Mouse (Mus musculus): ENCODE results near the gene Gm11172. TPM values are rescaled to one million over a fixed set of nuclear protein-coding genes. Genes with fewer than 3 reads are reported as not detected.
"Not testable (repeated sequence)": the region's sequence is repeated elsewhere in the genome, so short reads cannot be mapped to it uniquely, and the experiment has no call there.

Gene Gm11172
- polyA plus RNA-seq, 2 experiments from 2014 or later = not detected

DNA sequence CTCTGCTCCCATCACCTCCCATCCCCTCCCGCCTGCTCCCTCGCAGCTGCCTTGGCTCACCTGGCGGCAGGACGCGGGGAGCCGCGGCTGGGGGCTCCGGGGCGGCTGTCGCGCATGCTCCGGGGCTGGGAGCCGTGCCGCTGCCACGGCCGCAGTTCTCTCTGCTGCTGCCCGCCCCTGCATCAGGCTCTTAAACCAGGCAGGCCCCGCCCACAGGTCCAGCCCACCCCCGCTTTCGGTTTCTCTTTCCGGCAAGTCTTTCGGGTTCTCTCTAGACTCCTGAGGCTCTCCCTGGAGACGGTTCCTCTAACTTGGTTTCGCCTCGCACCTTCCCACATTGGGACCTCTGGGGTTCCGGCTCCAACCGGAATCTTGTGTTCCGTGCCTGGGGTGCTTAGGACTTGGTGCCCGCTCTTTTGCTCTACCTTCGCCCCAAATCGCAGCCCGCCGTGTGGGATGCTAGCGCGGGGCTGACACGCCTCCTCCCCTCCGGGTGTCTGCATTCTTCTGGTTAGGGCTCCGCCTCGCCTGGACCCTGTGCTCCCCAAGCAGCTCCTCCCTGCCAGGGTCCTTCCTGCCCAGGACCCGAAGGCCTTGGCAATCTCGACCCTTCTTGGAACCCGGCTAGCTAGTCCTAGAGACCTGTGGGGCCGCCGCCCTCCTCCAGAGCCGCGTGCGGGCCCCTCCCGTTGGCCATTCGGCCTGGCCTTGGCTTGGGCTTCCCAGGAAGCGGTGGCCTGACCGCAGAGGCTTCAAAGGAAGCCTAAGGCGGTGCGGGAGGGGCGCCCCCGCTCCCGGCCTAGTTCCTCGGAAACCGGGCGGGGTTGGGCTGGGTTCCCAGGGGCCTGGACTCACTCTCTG is 27.1 kb upstream of the Gm11172 start, which contains the start of gene Socs1:
Socs1 (minus strand) TSS at position 166 of the 861 bp plus-strand sequence.
- ATAC-seq = peak; percentile 37

DNA sequence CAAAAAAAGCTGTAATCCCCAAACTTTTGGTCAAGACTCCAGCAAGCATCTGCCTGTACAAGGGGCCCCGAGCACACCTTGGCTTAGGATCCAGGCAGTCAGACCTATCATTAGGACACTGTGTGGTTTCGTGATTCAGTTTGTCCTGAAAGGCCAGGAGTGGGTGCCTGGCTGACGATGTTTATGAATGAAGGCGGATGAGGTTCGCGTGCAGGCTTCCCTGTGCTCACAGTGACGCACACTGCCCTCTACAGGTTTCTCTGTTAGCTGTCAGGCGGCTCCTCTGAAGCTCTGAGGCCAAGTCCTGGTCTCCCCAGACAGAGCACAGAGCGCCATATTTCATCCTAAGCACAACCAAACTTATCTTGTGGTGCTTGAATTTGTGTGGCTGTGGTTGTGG is 26.4 kb upstream of the Gm11172 start:
- ATAC-seq = peak; percentile 50

DNA sequence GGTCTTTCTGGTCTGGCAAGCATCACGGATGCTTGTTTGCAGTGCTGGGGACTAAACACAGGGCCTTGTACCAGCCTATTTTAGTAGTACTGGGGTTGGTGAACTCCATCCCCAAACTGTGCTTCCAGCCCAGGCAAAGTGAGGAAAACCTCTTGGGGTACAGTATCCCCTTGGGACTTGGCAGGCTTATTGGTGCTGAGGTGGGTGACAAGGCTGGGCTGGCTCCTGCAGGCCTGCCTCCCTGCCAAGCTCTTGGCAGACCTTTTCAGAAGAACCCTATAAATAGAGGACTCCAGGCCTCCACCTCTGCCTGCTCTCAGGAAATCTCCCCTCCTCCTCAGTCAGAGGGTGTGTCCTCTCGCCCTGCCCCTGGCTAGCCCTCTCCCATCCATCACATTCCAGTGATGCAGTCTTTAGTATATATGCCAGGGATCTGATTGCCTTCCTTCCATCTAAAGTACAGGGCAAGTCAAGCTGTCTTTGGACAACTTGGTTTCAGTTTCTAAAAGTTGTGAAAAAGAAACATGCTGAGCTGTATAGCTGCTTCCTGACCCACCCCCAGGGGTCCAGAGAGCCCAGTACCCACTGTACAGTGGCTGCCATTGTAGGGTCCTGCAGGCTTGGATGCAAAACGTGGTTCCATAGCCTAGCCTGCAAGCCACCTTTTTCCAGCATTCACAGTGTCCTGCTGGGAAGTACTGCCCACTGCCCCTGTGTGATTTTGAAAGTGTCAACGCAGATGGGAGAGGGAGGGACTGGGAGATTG is 25.8 kb upstream of the Gm11172 start:
- no peak for ATAC-seq

DNA sequence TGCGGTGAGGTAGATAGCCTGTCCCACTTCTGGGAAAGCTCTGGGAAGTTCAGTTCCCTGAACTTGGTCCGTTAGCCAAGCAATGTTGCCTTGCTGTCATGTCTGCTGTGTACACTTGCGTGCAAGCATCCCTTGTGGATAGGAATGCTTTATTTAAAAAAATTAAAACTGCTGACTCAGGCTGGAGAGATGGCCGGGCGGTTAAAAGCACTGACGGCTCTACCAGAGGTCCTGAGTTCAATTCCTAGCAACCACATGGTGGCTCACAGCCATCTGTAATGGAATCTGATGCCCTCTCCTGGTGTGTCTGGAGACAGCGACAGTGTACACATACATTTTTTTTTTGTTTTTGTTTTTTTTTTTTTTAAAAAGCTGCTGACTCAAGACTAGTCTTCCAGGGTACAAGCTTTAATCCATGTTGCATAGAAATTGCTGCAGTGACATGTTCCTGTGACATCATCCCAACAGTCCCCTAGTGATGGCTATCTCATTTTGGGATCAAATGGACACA is 25.1 kb upstream of the Gm11172 start:
- no peak for ATAC-seq

DNA sequence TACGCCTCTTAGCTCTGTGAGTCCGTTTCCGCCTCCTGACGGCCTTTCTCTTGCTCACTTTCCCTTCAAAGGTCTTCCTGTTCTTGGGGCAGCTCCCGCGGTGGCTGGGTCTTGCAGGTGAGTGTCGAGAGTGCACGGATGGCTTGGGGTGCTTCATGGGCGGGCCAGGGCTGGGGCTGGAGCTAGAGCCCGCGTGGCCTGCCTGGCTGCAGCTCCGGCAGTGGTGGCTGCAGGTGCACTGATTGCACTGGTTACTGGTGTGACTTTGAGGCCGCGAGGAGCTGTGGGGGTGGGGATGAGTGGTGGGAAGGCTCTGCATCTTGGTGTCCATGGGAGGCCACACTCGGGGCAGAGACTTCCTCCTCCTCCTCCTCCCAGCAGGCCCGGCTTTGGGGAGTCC is 24.4 kb upstream of the Gm11172 start, which contains the start of gene Tnp2:
Tnp2 (minus strand) TSS at position 390 of the 400 bp plus-strand sequence.
- no peak for ATAC-seq

DNA sequence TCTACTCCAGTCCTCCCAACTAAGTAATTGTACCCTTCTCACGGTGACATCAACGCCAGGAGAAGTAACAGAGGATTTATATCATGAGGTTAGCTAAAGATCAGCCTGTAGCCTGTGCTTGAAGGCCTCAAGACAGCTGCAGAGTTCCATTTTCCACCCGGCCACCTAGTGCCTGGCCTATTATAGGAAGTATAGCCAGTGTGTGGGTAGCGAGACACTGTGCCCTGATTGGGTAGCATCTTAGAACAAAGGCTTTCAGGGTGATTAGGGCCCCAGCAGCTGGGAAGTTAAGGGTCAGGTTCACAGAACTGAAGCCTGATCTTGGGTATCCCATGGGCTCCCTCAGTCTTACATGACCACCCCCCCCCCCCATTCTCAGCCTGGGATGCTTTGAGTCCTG is 23.8 kb upstream of the Gm11172 start:
- ATAC-seq = no peak

DNA sequence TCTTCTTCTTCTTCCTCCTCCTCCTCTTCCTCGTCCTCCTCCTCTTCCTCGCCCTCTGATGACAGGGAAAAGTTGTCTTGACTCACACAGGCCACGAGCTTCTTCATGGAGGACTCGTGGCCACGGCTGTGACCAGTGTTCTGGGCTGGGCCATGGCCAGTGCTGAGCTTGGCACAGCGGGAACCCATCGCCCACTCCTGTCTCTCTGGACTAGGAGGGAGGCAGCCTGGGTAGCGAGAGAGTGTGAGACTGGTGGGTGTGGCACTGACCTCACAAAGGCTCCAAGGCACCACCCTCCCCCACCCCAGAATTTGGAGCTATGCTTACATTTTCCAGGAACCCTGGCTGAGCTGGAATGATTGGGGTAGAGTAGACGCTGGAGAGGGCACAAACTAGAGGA is 22.0 kb upstream of the Gm11172 start, which contains the start of gene Prm3:
Prm3 (minus strand) TSS at position 213 of the 400 bp plus-strand sequence.
- no peak for ATAC-seq

DNA sequence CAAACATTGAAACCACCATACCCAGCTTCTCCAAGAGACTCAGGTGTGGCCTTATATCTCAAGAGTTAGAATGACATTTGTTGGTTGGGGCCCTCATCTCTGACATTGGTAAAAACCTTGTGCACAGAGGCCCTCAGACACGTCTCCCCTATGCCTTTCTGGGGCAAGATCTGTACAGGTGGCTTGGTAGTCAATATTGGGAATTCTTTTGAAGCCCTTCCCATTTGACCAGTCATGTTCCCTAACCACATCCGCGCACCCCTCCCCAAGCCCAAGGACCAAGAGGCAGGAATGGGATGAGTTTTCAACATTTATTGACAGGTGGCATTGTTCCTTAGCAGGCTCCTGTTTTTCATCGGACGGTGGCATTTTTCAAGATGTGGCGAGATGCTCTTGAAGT is 16.7 kb upstream of the Gm11172 start, which contains the start of gene Prm2:
Prm2 (minus strand) TSS at position 101 of the 400 bp plus-strand sequence.
- ATAC-seq = no peak

DNA sequence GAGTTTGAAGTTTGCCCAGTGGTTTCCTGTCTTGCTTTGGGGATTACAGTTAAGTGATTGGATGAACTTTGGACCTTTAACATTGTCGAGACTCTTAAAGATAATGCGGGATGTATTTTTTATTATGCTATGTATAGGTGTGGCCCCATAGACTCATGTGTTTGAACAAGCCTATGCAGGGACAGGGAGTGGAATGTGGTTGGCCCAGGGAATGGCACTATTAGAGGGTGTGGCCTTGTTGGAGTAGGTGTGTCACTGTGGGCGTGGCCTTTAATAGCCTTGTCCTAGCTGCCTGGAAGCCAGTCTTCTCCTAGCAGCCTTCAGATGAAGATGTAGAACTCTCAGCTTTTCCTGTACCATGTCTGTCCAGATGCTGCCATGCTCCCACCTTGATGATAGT is 10.3 kb upstream of the Gm11172 start:
- not testable (repeated sequence) for ATAC-seq

DNA sequence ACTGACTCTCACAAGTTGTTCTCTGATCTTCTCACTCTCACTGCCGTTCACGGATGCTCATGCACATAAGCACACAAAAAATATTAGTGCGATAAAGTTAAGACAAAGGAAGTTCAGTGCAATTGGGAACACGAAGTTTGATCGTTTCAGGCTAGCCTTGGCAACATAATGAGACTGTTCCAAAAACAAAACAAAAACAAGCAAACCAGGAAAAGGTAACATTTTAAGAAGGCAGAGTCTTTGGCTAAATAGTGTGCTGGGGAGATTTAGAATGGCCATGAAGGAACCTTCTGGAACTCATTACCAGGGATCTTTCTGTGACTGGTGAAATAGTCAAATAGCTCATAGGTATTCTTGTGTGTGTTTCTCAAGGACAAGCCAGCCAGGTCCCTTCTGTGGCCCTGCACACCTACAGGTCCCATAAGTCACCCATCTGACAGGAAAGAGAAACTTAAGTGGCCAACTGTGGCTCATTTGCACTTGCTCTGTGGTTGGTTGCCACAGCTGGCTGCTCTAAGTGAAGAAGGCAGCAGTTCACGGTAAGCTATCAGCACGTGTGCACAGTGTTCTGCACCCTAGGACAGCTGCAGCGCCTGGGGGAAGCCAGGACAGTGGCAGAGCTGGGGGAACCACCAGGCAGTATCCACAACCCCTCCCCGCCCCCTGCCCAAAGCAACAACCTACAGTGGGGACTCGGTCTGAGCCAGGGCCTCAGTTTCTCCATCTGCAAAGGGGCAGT is 6.8 kb upstream of the Gm11172 start, which contains the start of gene Prm1:
Prm1 (minus strand) TSS at position 51 of the 739 bp plus-strand sequence.
- peak; percentile 46 for ATAC-seq

DNA sequence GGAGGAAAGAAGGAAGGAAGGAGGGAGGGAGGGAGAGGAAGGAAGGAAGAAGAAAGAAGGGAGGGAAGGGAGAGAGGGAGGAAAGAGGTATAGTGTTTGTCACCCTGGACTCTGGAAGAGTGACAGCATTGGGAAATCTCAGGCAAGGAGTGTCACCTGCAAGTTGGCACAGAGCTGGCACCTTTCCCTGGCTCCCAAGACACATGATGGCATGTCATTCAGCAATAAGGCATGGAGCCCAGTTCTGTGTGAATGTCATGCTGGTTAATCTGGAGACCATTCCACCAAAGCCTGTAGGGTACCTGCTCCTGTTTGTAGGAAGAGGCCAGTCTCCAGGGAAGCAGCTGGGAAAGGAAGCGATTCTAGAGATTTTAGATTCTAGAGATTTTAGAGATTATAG is 2.3 kb upstream of the Gm11172 start:
- ATAC-seq = no peak

DNA sequence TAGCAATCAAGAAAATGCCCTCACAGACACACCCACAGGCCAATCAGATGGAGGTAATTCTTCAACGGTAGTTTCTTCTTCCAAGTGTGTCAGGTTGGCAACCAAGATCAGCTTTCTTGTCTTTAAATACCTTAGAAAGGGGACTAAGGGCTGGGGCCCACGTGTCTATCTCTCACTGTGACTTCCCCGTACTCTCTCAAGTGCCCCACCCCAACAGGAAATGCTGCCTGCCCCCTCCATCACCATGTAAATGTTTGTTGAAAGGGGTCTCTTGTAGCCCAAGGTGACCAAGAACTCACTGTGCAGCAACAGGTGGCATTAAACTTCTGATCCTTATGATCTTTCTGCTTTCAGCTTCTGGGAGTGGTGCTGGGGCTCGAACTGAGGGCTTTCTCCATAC is 1.0 kb downstream of the Gm11172 start:
- no peak for ATAC-seq

DNA sequence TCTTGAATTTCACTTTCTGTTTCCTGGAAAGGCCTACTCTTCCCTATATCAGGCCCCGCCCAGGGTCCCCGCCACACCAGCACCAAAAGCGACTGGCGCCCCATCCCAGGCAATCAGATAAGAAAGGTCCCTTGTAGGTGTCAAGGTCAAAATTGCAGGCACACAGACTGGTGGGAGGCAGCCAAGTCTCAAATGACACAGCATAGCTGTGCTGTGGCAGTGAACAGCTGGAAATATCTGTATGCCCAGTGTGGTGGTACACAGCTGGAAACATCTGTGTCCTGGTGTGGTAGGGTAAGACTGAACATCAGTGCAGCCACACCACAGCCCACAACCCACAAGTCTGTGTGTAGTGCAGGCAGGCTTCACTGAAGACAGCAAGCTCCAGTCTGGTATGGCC is 2.1 kb downstream of the Gm11172 start:
- ATAC-seq = peak; percentile 47

DNA sequence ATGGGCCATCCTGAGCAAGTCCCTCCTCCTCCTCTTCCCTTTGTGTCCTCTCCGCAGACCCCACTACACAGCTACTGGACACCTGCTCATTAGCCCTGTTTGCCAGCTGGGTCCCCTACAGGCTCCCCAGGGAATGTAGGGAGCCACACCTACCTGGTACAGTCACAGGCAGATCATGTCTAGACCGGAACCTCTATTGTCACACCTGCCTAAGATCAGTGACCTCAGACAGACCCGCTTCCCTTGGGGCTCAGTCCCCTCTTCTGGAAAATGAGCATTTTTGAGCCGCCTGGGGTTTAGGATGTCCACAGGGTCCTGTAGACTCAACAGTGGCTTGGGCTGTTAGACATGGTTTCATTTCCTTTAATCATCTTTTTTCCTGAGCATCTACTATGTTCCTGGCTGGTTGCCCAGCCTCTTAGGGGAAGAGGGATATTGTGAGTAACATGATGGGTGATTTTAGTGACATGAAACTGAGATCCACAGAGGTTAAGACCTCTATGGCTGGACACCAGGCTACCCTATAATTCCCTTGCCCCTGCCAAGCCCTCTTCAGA is 5.9 kb downstream of the Gm11172 start:
- ATAC-seq = no peak

DNA sequence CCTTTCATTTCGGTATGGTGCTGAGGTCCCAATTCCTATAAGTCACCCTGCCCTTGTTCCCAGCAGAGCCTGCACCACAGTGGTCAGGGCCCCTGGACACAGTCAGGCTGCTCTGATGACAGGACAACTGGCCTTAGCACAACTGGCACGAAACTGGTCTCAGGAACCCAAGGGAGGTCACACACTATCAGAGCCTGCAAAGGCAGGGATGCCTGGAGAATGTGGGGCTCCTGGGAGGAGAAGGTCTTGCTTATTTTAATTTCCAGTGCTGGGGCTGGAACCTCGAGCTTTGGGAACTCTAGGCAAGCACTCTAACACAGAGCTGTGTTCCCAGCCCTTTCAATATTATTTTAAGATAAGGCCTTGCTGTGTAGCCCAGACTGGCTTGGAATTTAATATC is 7.3 kb downstream of the Gm11172 start:
- no peak for ATAC-seq

DNA sequence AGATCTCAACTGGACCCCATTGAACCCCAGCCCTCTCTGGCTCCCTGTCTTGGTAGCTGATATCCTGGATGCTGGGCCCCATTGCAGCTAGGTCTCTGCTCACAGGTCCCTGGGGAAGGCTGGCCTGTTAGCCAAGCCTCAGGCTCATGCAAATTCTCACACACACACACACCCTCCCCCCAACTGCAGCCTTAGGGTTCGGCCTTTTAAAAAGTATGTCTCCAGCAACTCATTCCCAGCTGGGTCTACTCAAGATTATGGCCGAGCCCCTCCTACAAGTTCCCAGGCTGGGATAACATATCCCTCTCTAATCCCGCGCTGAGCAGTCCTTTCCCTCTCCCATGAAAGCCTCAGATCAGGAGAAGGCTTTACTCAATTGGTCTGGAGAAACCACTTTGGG is 8.7 kb downstream of the Gm11172 start:
- ATAC-seq = no peak

DNA sequence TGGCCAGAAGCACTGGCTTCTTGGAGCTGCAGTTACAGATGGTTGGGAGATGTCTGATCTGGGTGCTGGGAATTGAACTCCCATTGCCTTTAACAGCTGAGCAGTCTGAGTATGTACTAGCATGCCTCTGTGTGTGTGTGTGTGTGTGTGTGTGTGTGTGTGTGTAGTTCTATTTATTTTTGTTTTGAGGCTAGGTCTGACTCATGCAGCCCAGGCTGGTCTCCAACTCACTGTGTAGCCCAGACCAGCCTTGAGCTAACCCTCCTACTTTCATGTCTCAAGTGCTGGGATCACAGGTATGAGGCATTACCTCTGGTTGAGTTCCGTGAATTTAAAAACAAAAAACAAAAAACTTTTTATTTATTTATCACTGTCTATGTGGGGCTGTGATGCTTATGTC is 11.8 kb downstream of the Gm11172 start:
- ATAC-seq = no peak

DNA sequence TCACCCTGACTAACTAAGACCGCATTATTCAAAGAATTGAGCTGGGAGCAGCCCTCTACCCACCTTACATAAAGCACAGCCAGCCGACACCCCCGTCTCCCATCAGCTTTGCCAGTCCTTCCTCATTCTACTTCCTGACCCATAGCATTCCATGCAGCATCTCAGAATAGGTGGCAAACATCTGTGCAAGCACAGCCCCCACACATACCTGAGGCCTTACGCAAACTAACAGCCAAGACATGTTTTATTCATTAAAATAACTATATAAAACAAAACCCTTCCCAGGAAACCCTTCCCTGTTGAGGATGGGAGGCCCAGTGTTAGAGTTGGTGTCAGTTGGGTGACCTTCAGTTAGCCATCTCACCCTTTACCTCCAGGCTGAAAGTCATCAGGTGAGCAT is 13.1 kb downstream of the Gm11172 start:
- ATAC-seq = no peak

DNA sequence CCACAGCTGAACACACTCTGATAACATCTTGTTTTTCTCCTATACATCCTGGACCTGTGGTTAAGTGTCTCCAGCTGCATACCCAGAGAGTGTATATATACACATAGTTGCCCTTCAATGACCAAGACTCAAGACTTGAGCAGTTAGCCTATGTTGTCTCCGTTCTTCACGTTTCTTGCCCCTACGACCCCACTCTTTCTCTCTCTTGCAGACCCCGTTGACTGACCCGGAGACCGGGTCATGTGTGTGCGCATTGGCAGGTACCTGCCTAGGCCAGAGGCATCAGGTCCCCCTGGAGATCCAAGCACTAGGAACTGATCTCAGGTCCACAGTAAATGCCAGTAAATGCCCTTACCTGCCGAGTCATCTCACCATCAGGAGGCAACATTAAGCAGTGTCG is 14.6 kb downstream of the Gm11172 start:
- no peak for ATAC-seq

DNA sequence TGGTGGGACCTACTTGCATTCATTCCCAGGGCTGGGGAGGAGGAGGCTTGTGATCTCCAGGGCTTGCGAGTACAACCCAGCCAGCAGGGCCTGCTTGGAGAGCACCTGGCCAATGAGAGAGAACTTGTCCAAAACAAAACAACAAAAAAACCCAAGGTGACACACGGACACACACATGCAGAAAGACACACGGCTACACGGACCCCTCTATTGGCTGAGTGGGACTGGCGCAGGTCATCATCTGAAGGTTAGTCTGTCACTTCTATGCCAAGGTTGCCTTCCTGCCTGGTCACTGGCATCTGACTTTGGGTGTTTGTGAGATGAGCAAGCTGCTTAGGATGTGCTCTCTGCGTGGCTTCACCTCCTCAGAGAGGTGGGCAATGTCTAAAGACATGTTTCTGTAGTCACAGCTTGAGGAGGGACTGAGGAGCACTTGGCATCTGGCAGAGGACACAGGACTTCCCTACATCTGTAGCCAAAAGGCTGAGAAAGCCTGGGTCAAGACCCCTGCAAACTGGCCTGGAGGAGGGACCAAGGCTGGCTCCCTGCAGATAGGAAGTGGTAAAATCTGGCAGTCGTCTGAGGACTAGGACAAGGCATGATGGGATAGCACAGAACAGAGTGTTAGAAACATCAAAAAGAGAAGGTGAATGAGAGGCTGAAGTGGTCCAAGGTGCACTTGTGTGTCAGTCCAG is 15.2 kb downstream of the Gm11172 start:
- peak; percentile 32 for ATAC-seq

DNA sequence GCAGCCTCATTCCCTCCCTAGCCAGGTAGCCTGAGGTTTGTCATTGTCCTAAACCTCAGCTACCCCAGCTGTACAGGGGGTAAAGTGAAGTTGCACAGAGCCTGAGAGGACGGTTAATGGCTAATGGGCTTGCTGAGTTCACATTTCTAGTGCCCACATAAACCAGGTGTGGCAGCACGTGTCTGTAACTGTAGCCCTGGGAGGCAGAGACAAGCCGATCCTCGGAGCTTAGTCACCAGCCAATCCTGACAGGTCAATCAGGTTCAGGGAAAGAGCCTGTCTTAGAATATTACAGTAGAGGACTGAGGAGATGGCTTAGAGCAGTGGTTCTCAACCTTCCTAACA is 15.7 kb downstream of the Gm11172 start:
- no peak for ATAC-seq

DNA sequence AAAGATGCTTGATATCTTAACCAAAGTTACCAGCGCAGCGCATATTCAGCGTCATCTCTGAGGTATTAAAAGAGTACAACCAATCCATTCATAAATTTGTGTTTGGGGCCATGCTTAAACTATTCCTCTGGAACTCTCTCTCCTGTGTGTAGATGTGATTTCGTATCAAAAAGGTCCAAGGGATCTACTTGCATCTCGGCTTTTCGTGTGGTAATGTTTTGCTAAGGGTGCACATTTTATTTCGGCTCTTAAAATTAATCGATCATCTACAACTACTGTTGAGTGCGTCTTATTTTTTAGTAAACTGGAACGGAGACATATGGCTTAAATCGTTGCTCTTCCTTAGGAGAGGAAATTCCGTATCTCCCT is 21.8 kb downstream of the Gm11172 start:
- ATAC-seq = no peak
